Mouse (Mus musculus) brain, adult 2 months (tissue): ENCODE measurements around the gene Ntf3.

Source experiments
- DNase-seq: peaks from one replicate; pipeline ENCODE4 v3.0.0; 2011; ENCODE audit warnings: low read depth, low spot score

Gene Ntf3

GRCm38 (mm10) chr6:126166548-126167207 is at the start of gene Ntf3:
Gene Ntf3 (minus strand): TSS chr6:126166910.
- DNase-seq = no peak

GRCm38 (mm10) chr6:126213330-126213729 is 46.6 kb upstream of the Ntf3 start:
- DNase-seq = no peak

GRCm38 (mm10) chr6:126203366-126203765 is 36.7 kb upstream of the Ntf3 start:
- DNase-seq = no peak

GRCm38 (mm10) chr6:126202959-126203358 is 36.2 kb upstream of the Ntf3 start:
- DNase-seq = no peak

GRCm38 (mm10) chr6:126201721-126202120 is 35.0 kb upstream of the Ntf3 start:
- DNase-seq = no peak

GRCm38 (mm10) chr6:126199916-126200315 is 33.2 kb upstream of the Ntf3 start:
- DNase-seq = peak; percentile 97

- no peak for DNase-seq
These were observed 28.1 kb upstream of the Ntf3 start for GRCm38 (mm10) chr6:126194760-126195159.

GRCm38 (mm10) chr6:126190218-126190871 is 23.6 kb upstream of the Ntf3 start:
- no peak for DNase-seq

GRCm38 (mm10) chr6:126187400-126187799 is 20.7 kb upstream of the Ntf3 start:
- no peak for DNase-seq

GRCm38 (mm10) chr6:126186116-126186515 is 19.4 kb upstream of the Ntf3 start:
- no peak for DNase-seq

- DNase-seq = no peak
These were observed 5.4 kb upstream of the Ntf3 start for GRCm38 (mm10) chr6:126172071-126172470.

- DNase-seq = no peak
These were observed 4.1 kb upstream of the Ntf3 start for GRCm38 (mm10) chr6:126170772-126171171.

GRCm38 (mm10) chr6:126167731-126168130 is 1.0 kb upstream of the Ntf3 start:
- DNase-seq = peak; percentile 62

GRCm38 (mm10) chr6:126167208-126167590 is 489 bp upstream of the Ntf3 start:
- no peak for DNase-seq

- no peak for DNase-seq
These were observed 1.0 kb downstream of the Ntf3 start for GRCm38 (mm10) chr6:126165591-126166155.

GRCm38 (mm10) chr6:126164781-126165180 is 1.9 kb downstream of the Ntf3 start:
- DNase-seq = peak; percentile 56

GRCm38 (mm10) chr6:126163861-126164755 is 2.6 kb downstream of the Ntf3 start:
- no peak for DNase-seq

- peak; percentile 73 for DNase-seq
These were observed 3.5 kb downstream of the Ntf3 start for GRCm38 (mm10) chr6:126163181-126163621.

- DNase-seq = peak; percentile 83
These were observed 4.4 kb downstream of the Ntf3 start for GRCm38 (mm10) chr6:126162351-126162758.

GRCm38 (mm10) chr6:126161571-126162340 is 5.0 kb downstream of the Ntf3 start:
- DNase-seq = no peak

- DNase-seq = no peak
These were observed 6.7 kb downstream of the Ntf3 start for GRCm38 (mm10) chr6:126160067-126160411.
